Mouse (Mus musculus): ENCODE data around the gene Timm44.
"Not testable (repeated sequence)": the region's sequence is repeated elsewhere in the genome, so short reads cannot be mapped to it uniquely, and the experiment has no call there.

Gene Timm44

DNA sequence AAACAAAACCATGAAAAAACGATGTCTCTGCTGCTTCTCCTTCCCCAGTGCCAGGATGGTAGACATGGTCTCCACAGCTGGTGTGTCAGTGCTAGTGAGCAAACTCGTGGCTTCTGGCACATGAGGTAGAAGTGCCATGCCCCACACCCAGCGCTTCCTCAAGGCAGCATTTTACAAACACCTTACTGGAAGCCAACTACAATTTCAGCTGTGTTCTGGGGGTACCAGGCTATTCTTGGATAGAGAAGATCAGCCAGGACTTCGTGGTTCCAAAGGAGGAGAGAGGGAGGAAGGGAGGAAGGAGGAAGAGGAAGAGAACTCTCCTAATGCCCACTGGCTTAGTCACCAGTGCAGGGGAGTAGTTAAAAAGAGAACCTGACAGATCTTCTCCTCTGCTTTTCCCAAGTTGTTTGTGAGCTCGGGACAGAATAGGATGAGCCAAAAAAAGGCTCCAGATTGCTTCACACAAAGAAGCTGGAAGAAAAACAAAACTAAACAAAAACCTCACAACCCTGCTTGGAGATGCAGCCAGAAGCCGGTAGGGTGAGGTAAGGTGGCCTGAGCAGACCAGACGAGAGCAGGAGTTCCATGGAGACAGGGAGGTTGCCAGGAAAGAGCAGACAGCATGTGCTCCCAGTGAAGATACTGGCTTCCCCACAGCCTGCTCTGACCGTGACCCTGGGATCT, 12.5 kb downstream of the Timm44 start:
- no peak for DNase-seq (ENCODE audit: low spot score in 2 of 2)

DNA sequence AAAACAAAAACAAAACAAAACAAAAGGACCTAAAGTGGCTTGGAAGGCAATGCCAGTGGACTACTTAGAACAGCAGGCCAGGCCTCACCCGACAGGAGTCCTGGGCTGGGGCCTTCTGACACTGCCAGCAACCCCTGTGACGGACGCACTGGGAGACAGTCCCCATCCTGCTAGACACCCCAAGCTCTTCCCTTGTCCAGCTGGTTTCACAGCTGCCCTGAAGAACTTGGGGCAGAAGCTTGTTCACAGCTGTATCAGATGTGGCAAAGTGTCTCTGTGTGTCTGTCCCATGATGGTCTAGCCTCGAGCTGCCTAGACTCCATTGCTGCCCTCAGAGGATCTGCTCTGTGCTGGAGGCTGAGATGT, 15.9 kb downstream of the Timm44 start:
- DNase-seq (ENCODE audit: low spot score in 2 of 2): no peak

DNA sequence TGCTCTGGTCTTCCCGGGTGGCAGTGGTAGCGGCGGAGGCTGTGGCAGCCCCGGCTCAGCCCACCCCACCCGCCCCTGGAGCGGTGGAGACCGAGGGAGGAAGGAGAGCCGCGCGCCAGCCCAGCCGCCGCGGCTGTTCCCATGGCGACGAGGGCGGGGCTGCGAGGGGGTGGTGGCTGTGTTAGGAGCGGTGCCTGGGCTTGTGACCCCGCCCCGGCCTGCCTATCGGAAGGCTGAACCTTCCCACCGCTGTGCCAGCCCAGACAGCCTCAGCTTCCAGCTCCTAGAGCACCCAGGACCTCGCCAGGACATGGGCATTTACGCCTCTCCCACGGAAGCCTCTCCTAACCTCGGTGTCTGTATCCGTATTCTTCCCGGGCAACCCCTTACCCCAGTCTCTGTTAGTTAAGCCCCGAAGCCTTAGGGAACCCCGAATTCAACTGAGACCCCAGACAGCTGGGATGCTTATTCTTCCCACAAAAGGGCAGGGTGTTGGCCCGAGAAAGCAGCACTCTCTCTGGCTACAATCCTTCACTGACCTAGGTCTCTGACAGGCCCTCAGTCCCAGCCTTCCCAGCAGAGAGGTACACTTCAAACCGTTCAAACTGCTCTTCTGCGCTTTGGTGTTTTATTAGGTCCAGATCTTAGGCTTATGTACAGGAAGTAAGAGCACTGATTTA, 16.4 kb downstream of the Timm44 start, which contains the start of gene Ctxn1:
Ctxn1 (minus strand) TSS at position 150 of the 680 bp plus-strand sequence.
- DNase-seq (ENCODE audit: low spot score in 2 of 2): peak; percentile 91 to 98

DNA sequence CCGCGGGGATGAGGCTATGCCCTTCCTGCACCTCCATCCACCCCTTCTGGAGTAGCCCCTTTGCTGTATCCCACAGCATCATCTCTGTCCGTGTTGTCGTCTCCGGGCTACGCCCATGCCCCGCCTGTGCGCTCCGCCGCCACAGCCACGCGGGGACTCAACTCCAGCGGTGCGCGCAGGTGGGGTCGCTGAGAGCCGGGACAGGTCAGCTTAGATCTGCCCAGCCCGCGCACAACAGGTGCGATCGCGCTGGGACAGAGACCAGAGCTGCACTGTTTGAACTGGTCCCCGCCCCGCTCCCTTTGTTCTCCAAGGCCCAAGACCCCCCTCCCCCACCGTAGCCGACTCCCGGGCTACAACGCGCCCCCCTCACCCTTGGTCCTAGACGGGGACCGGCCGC, 17.0 kb downstream of the Timm44 start:
- no peak for DNase-seq (ENCODE audit: low spot score in 2 of 2)

DNA sequence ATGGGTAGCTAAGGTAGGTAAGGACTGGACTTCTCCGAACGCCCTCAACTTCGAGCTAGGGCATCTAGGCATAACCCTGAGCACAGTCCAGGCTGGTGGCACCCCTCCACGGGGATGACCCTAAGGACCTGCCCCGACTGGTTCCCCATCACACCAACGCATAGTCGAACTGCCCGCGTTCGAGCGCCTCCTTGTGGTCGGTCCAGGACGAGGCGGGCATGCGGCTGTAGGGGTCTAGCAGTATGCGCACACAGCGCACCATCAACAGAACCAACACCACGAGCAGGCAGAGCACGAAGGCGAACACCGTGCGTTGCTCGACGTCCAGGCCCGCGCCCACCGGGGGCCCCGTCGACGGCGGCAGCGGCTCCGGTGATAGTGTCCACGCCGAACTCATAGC, 17.5 kb downstream of the Timm44 start:
- DNase-seq (ENCODE audit: low spot score in 2 of 2): peak; percentile 70 to 86

DNA sequence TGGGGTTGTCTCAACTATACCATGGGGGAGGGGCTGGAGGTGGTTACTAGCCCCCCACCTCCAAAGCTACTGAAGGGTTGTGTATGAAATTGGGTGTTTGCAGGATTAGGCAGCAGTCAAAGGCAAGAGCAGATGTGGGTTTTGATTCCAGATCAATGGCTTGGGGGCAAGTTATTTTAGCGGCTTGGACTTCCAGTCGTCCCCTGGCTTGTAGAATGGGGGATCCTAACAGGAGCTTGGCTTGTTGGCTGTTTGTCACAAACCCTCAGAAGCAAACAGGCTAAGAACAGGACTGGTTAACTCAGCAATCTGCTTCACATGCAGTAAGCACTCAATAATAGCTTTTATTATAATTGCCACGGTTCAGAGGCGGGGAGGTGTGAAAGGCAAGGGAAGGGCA, 18.4 kb downstream of the Timm44 start:
- no peak for DNase-seq (ENCODE audit: low spot score in 2 of 2)

DNA sequence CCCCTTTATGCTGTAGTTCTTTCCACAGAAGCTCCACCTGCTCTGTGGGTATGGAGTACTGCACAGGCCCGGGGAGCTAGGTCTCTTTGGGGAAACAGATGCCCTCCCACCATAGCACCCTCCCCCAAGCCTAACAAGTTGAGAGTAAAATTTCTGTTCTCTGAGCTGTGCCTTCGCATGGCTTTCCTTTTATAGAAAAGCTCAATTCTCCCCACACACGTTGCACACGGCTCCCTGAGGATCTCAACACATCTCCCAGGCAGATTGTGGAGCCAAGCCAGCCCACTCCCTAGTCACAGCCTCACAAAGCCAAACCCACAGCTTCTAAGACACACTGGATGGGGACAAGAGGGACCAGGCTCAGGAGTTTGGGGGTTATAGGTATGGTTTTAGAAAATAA, 18.8 kb downstream of the Timm44 start:
- DNase-seq (ENCODE audit: low spot score in 2 of 2): no peak

DNA sequence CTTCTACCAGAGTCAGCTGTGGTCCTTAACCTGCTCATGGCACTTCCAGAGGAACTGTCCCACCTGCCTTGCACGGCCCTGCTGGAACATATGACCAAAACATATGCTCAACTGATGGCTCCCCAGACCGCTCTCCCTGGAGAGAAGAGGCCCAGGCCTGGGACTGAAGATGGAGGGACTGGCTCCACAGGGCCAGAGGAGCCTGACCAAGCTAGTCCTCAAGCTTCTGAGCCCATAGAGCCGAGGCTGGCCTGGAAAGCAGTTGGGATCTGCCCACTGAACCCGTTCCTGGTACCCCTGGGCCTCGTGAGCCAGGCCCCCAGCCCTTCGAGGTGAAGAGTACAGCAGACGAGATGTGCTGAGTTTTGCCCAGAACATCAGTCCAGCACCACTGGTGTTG, 20.2 kb downstream of the Timm44 start:
- not testable (repeated sequence) for DNase-seq (ENCODE audit: low spot score in 2 of 2)

DNA sequence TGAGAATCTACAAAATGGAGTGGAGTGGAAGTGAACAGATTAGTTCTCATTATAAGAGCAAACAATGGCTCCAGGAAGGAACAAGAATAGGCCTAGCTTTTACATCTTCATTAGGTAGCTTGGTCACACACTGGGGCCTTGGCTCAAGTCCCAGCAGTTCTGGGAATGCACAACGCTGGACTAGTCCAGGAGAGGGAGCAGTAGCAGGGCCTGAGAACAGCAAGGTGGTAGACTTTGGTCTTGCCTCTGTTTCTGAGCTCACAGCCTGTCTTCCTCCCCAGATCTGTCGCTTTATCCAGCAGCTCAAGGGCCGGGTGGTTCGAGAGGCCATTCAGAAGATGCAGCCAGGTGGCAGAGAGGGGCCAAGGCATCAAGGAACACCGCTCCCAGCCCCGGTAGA, 21.7 kb downstream of the Timm44 start:
- no peak for DNase-seq (ENCODE audit: low spot score in 2 of 2)

DNA sequence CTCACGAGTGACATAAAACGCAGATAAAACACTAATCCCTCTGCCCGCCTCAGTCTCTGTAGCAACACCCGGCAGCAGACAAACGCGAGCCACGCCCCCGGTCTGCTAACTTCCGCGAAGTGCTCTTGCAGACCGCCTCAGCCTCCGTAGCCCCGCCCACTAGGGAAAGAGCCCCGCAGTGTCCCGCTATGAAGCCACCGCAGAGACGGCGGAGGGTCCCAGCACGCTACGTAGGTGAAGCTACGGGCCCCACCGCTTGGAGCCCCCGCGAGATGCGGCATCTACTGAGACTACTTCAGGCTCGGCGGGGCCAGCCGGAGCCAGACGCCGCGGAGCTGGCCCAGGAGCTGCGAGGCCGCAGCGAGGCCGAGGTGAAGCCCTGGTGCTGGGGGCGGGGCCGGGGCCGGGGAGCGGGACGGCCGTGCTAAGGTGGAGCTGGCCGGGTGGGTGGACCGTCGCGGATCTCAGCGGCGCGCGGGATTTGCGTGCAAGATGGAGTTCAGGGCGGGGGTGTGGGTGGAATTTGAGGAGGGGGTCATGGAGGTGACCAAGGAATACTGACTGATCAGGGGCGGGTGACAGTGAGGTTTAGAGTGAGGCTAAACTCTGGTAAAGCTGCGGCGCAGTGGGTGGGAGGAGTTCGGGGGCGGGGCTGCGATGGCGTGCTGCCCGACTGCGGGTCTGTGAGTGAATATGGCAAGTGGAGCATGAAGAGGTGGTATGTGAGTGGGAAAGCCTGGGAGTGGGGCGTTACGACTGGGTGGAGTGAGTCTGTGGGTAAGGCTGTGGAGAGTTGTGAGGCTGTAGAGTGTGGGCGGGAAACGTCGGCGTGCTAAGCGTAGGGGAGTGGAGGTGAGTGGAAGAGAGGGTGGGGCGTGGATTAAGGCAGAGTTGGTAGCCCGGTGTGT, 22.5 kb downstream of the Timm44 start, which contains the start of gene Snapc2:
Snapc2 (plus strand) TSS at position 147 of the 908 bp plus-strand sequence.
- peak; percentile 92 to 97 for DNase-seq (ENCODE audit: low spot score in 2 of 2)

DNA sequence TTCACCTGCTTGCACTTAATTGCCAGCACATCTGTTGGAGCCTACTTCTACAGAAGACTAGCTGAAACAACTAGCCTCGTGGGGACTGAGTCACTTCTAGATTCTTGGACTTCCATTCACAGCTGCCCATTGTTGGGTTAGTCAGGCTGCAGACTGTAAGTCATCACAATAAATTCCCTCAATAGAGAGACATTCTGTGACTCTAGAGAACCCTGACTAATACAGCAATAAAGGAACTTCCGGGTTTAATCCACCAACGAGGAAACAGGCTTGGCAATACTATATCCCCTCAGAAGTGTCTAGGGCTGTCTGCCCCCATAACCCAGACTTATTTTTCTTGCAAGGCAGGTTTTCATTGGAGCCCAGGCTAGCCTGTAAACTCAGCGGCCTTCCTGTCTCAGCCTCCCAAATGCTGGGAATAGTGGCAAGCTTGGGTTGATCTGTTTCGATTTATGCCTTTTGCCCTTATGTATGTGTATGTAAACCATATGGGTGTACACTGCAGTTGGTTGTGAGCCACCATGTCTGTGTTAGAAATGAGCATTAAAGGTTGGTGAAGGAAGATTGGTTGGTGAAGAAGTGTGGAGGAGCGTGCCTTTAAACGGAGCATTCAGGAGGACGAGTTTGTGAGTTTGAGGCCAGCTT, 23.5 kb downstream of the Timm44 start:
- no peak for DNase-seq (ENCODE audit: low spot score in 2 of 2)

DNA sequence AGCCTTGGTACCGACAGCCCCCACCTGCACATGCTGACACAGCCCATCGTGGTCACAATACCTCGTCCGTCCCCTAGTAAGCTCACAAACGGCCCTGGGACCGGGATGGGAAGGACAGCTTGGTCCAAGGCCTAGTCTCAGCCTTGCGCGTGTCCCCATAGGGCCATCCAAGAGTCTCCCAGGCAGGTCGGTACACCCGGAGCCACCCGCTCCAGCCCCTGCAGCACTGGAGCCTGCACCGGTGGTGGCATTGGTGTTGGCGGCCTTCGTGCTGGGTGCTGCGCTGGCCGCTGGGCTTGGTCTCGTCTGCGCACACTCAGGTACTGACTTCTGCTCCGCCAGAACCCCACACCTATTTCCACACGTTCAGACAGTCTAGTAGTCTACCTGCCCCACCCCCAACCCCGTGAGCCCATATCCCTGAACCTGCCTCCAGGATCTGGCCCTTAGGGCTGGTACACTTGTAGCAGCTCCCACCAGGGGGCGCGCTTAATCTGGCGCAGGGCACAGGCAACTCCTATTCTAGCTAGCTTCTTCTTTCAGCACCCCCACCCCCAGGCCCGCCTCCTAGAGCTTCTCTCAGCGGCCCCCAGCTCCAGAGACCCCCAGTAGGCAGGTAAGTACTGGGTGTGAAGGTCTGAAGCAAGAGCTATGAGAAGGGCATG, 25.3 kb downstream of the Timm44 start:
- DNase-seq (ENCODE audit: low spot score in 2 of 2): peak; percentile 75 to 89

DNA sequence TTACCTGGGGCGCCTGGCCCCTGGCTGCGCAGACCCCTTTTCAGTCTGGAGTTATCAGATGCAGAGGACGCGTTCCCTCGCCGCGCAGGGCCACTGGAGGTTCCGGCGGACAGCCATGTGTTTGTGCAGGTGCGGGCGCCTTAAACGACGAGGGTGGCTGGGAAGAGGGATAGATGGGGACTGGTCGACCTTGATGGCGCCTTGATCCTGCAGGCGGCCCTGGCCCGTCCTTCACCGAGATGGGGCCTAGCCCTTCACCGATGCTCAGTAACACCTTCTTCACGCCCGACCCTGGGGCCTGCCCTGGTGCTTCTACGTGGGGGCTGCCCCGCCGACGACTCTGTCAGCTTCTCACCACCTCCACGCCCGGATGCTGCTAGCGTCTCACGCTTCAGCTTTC, 26.5 kb downstream of the Timm44 start:
- peak in 1 of 2 experiments; percentile 66 for DNase-seq (ENCODE audit: low spot score in 2 of 2)

DNA sequence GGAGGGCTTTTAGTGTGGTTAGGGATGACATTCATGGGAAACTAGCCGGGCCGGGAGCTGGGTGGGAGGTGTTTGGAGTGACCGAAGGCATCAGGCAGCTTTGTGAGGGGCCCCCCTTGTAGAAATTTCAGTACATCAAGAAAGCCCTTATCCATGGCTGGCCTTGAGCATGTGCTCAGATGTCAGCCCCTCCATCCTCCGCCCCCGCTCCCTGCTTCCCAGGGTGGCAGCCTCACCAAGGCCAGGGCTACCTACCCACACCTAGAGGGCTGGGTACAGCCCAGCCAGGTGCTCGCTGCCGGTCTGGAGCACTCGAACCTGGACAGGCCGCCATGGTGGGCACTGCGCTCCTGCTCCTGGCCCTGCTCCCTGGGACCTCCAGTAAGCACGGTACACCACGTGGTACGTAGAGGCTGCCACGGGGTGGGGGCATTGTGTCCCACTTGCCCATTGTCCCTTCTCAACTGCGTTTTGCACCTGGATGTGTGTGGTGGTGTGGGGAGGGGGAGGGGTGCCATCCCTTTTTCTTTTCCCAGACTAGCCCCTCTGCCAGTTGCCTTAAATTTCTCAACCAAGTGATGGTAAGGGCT, 27.7 kb downstream of the Timm44 start, which contains the start of gene Tgfbr3l:
Tgfbr3l (plus strand) TSS at position 264 of the 590 bp plus-strand sequence.
- no peak for DNase-seq (ENCODE audit: low spot score in 2 of 2)

DNA sequence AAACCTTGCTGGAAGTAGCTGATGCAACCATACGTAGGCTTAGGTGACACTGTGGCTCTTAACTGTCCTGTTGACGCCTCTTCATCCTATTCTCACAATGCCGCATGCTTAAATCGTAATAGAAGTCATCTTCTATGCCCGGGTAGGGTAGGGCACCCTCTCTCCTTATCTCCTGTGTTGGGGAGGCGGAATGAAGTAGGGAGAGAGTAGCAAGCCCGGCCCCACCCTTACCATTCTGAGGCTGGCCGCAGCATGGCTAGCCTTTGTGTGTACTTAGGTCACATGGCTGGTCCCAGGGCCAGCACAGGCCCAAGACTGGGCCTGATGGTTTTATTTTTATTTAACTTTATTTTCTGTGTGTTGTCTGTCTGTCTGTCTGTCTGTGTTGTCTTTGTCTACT, 28.5 kb downstream of the Timm44 start:
- DNase-seq (ENCODE audit: low spot score in 2 of 2): no peak

DNA sequence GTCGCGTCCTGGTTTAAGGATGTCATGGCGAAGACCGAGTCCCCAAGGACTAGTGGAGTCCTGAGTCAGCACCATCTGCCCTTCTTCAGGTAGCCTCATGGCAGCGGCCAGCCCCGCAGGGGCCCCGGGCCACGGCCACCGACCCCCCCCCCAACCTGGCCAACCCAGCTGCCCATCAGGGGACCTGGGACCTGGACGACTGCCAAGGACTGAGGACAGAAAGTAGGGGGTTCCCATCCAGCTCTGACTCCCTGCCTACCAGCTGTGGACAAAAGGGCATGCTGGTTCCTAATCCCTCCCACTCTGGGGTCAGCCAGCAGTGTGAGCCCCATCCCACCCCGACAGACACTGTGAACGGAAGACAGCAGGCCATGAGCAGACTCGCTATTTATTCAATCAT, 30.0 kb downstream of the Timm44 start:
- DNase-seq (ENCODE audit: low spot score in 2 of 2): no peak

DNA sequence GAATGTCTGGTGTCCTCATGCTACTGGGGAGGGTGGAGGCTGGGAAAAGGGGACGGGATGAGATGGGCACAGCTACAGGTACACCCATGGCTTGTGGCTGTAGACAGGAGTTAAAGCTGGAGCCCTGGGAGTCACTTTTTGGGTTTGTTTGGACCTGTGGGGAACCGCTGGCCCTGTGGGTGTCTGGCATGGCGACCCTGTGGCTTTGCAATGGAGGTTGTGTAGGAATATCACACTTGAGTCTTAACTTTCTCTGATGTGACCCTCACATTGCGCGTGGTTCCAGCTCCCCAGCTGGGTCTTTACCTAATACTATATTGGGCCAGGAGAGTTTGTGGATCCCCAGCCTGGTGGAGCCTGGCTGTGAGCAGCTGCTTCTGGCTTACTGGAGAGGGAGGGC, 30.7 kb downstream of the Timm44 start:
- DNase-seq (ENCODE audit: low spot score in 2 of 2): no peak

DNA sequence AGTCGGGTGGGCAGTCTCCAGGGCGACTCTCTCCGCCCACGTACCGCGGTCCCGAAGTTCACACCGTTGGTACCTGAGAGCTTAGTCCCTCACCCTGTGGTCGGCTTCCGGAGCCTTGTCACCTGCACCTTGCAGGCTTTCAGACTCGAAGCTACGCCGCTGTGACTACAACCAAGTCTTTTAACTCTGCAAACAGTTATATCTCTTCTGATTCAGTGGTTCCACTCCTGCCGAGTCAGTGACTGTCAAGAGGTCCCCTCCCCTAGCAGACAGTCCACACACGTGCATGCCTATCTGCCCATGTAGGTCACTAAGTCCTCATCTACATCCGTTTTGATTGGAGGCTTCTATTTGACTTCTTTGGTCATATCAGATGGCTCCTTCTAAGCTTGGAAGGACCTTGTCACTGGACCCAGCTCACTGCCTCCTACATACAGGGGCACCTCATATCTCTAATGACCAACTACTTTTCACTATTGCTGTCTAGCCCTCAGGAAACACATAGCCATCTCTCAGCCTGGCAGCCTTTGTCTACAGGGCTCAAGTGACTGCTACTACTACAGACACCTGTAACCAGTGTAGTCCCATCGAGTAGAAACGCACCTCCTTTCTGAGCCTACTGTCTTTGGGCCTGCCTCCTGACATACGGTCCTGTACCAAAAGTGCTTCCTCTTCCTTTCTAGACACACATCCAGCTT, 36.4 kb downstream of the Timm44 start:
- DNase-seq (ENCODE audit: low spot score in 2 of 2): no peak

DNA sequence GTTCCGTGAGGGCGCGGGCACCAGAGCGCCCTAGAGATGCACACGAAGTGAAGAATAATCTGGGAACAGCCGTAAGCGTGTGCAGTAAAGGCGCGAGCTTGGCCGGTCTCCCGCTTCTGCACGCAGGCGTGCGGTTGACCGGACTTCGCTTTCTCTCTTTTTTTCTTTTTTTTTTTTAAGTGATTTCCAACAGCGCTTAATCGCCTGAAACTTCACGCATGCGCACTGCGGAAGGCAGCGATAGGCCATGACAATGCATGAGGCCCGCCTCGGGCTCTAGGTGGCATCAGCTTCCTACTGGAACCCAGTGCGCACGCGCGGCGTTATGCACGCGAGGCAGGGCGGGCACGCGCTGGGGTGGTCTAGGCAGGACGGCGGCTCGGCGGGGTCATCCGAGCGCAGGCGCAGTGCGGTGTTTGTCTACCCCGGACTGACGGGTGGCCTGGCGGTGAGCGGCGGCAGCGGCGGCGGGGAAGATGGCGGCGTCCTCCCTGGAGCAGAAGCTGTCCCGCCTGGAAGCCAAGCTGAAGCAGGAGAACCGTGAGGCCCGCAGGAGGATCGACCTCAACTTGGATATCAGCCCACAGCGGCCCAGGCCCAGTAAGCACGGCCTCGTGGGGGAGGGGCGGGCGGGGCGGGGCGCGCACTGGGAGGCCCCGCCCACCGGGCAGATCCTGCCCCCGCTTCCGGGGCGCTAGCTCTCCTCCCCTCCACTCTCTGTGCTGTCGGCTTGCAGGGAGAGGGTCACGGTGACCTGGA, 37.1 kb downstream of the Timm44 start, which contains the start of the genes Map2k7 and Gm49320:
Map2k7 (plus strand) TSS at position 307 of the 759 bp plus-strand sequence.
Gm49320 (plus strand) TSS at position 432 of the 759 bp plus-strand sequence.
- peak; percentile 100 for DNase-seq (ENCODE audit: low spot score in 2 of 2)
